Mouse (Mus musculus) right cerebral cortex, postnatal 36 days (tissue): ENCODE data around the gene R3hdm4.

Source experiments
- DNase-seq, 2 experiments: peaks; one replicate each; pipeline ENCODE4 v3.0.0; 2022; ENCODE audit warnings: low spot score in 2 of 2, mixed read lengths in 1 of 2

The R3hdm4 gene

DNA sequence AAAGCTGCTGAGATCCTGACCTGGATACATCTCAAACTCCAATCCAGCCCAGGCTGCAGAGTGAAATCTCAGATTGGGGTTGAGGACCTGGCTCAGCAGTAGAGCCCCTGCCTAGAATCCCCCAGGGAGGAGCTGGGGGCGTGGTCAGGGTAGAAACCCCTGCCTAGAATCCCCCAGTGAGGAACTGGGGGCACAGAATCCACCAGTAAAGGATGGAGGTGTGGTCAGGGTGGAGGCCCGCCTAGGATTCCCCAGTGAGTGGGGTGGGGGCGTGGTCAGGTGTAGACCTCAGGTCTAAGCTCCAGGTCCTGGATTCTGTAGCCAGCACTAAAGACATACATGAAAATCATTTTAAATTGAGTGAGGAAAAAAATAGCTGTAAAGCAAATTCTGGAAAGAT is 48.1 kb downstream of the R3hdm4 start:
- DNase-seq = no peak

DNA sequence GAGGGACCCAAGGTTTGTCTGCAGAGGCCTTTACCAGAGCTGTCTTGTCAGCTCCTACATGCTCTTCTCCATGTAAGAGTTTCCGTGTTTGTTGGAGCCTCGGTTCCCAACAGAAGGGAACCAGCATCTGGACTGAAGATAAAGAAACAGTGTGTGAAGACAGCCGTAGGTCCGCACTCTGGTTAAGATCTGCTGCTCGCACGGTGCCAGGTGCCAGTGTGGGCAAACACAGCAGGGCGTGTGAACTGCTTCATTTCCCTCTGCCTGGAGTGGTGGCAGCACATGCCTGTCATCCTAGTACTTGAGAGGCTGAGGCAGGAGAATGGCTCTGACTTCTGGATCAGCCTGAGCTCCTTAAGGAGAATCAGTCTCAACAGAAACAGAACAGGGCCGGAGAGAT is 49.2 kb downstream of the R3hdm4 start:
- DNase-seq = no peak

DNA sequence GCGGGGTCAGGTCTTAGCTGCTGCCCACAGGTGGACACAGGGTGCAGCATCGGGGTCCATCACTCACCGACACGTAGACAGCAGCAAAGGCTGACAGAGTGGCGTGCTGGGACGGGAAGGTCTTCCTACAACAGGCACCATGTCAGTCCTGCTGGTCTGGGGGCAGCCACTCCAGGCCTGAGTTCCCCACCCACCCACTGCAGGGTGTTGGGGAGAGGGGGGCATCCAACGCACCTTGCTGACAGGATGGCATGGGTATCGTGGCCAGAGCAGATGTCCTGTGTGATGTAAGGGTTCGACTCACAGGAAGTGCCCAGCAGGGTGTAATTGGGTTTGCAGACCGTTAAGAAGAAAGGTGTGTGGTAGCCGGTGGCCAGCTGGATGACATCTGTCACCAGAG is 54.4 kb downstream of the R3hdm4 start:
- DNase-seq = no peak

DNA sequence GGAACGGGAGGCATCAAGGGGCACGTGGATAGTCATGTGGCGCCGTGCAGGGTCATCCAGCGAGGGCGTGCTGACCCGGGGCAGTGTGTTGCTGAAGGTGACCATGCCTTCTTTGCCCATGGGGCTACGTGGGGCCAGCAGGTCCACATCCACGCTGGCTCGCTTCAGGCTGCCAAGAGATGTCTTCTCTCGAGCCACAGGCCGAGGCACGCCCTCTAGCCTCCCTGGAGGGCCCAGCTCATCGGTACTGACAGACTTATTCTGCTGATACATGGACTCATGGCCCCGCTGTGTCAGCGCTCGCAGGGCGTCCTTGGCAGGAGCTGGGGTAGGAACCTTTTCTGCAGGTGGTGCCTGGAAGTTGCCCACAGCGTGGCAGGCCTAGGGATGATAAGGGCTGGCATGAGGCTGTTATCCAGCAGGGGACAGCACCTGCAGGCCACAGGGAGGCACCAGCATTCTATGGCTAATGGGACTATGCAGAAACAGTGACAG is 55.2 kb downstream of the R3hdm4 start:
- no peak for DNase-seq

DNA sequence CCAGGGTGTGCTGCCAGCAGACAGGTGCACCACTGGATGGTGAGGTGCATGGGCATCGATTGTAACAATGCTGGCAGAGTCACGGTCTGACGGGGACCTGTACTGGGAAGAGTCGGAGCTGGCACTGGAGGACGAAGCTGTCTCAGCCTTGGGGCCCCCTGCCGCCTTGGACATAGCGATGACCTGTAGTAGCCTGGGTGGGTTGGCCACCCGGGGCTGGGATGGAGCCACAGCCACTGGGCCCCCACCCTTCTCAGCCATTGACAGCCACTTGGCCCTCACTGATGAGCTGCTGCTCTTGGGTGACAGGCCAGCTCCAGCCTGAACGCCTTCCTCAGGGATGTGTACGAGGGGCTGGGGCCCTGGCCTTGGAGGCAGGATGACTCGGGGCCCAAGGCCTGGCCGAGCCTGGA is 55.8 kb downstream of the R3hdm4 start:
- no peak for DNase-seq

DNA sequence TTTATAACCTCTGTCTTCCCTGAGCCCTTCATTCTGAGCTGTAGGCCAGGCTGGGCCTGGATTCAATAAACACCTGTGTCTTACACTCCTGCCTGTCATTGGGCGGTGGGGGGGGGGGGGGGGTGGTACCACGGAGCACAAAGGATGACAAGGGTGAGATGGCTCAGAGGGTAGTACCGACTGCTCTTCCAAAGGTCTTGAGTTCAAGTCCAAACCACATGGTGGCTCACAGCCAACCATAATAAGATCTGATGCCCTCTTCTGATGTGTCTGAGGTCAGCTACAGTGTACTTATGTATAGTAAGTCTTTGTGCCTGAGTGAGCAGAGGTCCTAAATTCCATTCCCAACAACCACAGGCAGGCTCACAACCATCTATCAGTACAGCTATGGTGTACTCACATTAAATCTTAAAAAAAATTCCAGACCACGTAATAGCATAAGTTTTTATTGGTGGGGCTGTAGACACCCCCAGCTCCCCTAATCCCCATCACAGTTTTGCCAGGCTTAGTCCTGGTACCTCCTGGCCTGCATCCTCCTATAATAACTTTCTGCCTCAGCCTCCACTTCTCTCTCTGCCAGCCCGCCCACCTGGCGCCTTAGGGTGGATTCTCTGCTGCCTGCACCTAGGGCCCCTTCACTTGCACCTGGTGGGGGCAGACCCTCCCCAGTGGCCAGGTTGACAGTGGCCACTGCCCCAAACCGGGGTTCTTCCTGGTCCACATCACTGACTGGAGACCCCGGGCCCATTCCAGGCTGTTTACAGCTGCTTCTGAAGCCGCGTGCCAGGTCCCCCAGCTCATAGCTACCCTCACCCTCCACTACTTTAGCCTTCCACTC is 56.4 kb downstream of the R3hdm4 start:
- no peak for DNase-seq

DNA sequence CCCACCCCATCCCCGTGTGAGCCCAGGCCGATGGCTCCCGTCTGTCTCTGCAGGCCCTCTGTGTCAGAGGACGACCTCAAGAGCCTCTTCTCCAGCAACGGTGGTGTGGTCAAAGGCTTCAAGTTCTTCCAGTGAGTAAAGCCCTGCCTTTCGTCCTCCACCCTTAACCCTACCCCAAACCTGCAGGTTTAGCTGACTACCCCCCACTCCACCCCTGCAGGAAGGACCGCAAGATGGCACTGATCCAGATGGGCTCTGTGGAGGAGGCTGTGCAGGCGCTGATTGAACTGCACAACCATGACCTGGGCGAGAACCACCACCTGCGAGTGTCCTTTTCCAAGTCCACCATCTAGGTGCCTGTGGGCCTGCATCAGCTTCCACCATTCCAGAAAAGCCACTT is 58.1 kb downstream of the R3hdm4 start:
- DNase-seq = no peak

DNA sequence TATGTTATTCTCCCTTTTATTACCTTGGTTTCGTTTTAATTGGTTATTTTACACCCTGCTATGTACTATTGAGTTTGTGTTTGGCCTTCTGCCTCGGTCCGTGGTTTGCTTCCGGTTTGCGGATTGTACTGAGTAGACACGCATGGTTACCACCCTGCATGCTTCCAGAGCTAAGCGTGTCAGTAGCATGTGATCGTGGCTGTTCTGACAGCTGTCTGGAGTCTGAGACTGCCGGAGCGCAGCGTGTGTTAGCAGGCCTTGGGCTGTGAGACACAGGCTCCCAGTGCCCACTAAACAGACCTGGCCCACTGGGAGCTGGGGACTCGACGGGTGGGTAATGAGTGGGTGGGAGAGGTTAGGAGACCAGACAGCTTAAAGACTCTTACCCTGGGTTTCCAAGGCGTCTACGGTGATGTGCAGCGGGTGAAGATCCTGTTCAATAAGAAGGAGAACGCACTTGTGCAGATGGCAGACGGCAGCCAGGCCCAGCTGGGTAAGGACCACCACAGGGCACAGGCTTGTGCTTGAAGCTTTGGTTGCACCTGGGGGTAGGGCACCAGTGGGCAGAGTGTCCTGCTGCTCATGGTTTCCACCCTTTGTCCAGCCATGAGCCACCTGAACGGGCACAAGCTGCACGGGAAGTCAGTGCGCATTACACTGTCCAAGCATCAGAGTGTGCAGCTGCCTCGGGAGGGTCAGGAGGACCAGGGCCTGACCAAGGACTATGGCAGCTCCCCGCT is 58.8 kb downstream of the R3hdm4 start:
- DNase-seq = no peak

DNA sequence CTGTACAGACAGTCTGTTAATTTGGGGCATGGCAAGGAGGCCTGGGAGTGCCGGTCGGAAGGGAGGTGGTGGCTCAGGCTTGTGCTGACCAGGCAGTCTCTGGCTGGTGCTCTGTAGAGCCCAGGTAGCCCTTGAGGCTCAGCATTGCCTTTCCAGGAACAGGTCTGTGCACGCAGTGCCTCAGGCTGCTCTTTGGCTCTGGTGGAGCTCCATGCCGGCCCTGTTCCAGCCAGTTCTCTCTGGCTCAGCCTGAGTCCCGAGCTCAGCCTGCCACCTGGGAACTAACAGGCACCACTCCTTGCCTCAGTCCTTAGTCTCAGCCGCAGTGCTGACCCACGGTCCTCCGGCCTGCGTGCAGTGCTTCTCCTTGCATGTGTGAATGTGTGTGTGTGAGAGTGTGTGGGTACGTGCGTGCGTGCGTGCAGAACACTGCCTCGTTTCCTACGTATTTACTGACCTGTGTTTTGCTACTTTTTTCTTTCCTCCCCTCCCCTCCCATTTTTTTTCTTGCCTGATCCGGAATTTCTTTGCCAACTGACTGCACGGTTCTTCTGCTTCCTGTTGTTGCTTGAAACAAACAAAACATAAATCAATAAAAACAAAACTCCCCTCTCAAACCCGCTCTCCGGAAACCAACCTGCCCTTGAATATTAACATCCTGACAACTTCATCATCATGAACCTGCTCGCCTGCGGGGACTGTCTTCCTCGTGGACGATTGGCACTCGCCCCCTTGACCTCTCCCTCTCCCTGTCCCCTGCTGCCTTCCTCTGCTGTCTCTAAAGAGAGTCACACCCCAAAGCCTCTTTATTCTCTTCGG is 59.6 kb downstream of the R3hdm4 start:
- DNase-seq = no peak

DNA sequence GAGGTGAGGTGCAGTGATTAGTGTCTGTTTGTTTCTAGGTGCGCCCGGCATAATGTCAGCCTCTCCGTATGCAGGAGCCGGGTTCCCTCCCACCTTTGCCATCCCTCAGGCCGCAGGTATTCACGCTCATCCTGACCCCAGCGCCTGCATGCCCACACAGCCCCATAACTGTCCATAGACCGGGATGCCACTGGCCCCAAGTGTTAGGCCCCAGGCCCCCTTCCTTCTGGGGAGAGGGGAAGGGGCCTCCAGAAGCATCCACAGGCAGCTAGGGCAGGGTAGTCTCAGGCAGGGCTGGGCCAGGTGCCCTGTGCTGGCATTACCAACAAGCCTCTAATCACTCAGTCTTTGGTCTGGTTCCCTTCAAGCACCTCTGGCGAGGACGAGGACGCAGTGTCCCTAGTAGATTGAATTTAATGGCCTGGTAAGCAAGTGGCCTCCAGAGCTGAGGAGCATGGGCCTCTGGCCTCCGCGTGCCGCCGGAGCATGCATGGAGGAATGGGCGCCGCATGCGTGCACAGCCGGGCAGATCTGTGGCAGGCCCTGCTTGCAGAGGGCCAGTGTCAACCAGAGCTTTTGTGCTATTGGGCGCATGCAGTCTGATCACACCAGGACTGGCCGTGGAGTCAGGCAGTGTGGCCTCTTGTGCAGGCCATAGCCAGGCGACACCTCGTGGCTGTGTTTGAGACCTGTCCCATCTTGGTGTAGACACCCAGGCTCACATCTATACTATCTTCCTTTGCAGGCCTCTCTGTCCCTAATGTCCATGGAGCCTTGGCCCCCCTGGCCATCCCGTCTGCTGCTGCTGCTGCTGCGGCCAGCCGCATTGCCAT is 60.7 kb downstream of the R3hdm4 start:
- no peak for DNase-seq
